Mouse (Mus musculus) bone marrow macrophage, adult 2 months (primary cell): Measurements from ENCODE around the gene Tnfaip2.

Experiments
- CTCF ChIP-seq: IDR thresholded peaks from 2 replicates; pipeline ENCODE4 v1.5.1; 2012; ENCODE audit warnings: low read depth, mild to moderate bottlenecking, low read length, moderate library complexity
- POLR2A ChIP-seq: IDR thresholded peaks from 2 replicates; pipeline ENCODE4 v1.6.1; 2012; ENCODE audit warnings: mild to moderate bottlenecking, low read depth, low read length, borderline replicate concordance

- no peak for TF ChIP-seq CTCF
- no peak for TF ChIP-seq POLR2A
Measured at GRCm38 (mm10) chr12:111485652-111486306, 43.5 kb downstream of the Tnfaip2 start, which contains the start of gene Gm266.
